Mouse (Mus musculus): ENCODE data around the gene Tff3.

DNA sequence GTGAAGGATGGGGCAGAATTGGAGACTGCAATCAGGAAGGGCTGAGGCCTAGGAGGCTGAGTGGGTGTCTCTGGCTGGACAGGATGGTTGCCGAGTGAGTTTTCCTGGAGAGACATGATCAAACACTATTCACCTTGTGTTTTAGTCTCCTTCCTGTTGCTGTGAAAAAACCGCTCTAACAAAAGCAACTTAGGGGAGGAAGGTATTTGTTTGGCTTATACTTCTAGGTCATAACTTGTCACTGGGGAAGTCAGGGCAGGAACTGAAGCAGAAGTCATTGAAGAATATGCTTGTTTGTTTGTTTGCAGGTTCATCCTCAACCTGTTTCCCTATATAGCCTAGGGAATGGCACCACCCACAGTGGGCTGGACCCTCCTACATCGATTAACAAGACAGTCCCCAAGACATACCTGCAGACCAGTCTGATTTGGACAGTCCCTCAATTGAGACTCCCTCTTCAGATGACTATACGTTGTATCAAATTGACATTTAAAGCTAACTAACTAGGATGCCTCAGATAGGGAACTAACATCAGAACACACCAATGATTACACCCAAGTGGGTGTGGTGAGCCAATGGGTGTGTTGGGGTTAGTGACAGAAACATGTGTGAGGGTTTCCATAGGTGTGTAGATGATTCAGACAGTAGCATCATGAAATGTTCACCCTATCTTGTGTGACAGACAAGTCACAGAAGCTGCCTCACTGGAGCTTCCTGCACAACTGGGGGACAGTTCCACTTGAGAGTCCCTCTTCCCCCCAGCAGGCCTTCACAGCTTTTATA is 47.0 kb downstream of the Tff3 start:
- TF ChIP-seq CTCF (IDR thresholded peaks at IDR 0.05) (no peak), EP300 (IDR thresholded peaks at IDR 0.05) (no peak)
